Mouse (Mus musculus) neural tube, embryonic 13.5 days (tissue): Measurements from ENCODE around the gene Cwc22. TPM values are rescaled to one million over a fixed set of nuclear protein-coding genes. Genes with fewer than 3 reads are reported as not detected.

Experiments used
- ATAC-seq: fragments of 200-750 bp; cut with Nextera tagmentation; 2 replicates; pipeline ENCODE4 v1.8.0; 2017; ENCODE audit warnings: low read depth, mild to moderate bottlenecking, moderate TSS enrichment, moderate library complexity
- H3K27ac ChIP-seq: fragments of 300-500 bp; sonication (generic); replicated peaks from 2 replicates; pipeline ENCODE4 v1.5.1; 2015; ENCODE audit warnings: moderate library complexity, mild to moderate bottlenecking, inconsistent platforms
- H3K27me3 ChIP-seq: fragments of 300-500 bp; sonication (generic); 2 replicates; pipeline ENCODE4 v1.6.1; 2015; ENCODE audit warnings: mild to moderate bottlenecking, inconsistent platforms
- H3K36me3 ChIP-seq: fragments of 300-500 bp; sonication (generic); 2 replicates; pipeline ENCODE4 v1.6.1; 2015; ENCODE audit warnings: mild to moderate bottlenecking, inconsistent platforms
- H3K4me1 ChIP-seq: fragments of 300-500 bp; sonication (generic); replicated peaks from 2 replicates; pipeline ENCODE4 v1.6.1; 2015; ENCODE audit warnings: inconsistent platforms
- H3K4me2 ChIP-seq: fragments of 300-500 bp; sonication (generic); 2 replicates; pipeline ENCODE4 v1.6.1; 2015; ENCODE audit warnings: inconsistent platforms, mild to moderate bottlenecking, moderate library complexity
- H3K4me3 ChIP-seq: fragments of 300-500 bp; sonication (generic); 2 replicates; pipeline ENCODE4 v1.5.1; 2015; ENCODE audit warnings: mild to moderate bottlenecking, inconsistent platforms
- H3K9ac ChIP-seq: fragments of 300-500 bp; sonication (generic); 2 replicates; pipeline ENCODE4 v1.6.1; 2015; ENCODE audit warnings: moderate library complexity, mild to moderate bottlenecking, inconsistent platforms
- H3K9me3 ChIP-seq: fragments of 300-500 bp; sonication (generic); 2 replicates; pipeline ENCODE4 v1.6.1; 2016; ENCODE audit warnings: inconsistent platforms
- WGBS: fragments of 180-500 bp; shearing (Covaris S2); methylation state at CpG from one replicate; pipeline ENCODE4 v1.1.7; 2015; 5-methylcytosine and 5-hydroxymethylcytosine counted together
- polyA plus RNA-seq: library from polyadenylated mRNA; unstranded; fragments of >200 nt; fragmentation: Nextera tagmentation; extraction: Ambion mirVana; gene quantifications from 2 replicates; pipeline ENCODE4 v1.2.1, GENCODE M21; 2015

Gene Cwc22
- polyA plus RNA-seq, 1 experiment from 2014 or later, result 20.0 TPM

GRCm38 (mm10) chr2:77838688-77839087, 107.5 kb downstream of the Cwc22 start:
- ATAC-seq, result no peak
- no peak overlapping the region for H3K4me3 ChIP-seq
- H3K36me3 ChIP-seq, result no peaks in the 10 kb centered on the region
- H3K27me3 ChIP-seq, result no peaks in the 10 kb centered on the region
- H3K9ac ChIP-seq, result no peak overlapping the region
- no peak overlapping the region for H3K4me2 ChIP-seq
- H3K9me3 ChIP-seq, result no peaks in the 10 kb centered on the region
- no peak overlapping the region for H3K27ac ChIP-seq
- H3K4me1 ChIP-seq, result no peaks in the 10 kb centered on the region
- whole genome bisulfite sequencing, result 79% methylated on average over 1 of the region's 1 CpGs

- no peaks in the 10 kb centered on the region for H3K9me3 ChIP-seq
- H3K36me3 ChIP-seq, result no peaks in the 10 kb centered on the region
- no peaks in the 10 kb centered on the region for H3K4me1 ChIP-seq
- no peak for ATAC-seq
- H3K4me3 ChIP-seq, result no peak overlapping the region
- H3K27ac ChIP-seq, result no peak overlapping the region
- WGBS, result 63% methylated on average over 3 of the region's 3 CpGs
- no peaks in the 10 kb centered on the region for H3K27me3 ChIP-seq
- H3K9ac ChIP-seq, result no peak overlapping the region
- H3K4me2 ChIP-seq, result no peak overlapping the region
Measured at GRCm38 (mm10) chr2:77835781-77836180, 110.4 kb downstream of the Cwc22 start.

Other genes starting within 250 kb of the Cwc22 start
- 7.7 and 10.4 TPM in 2 replicates for gene Zfp385b, start 126.7 kb downstream of the Cwc22 start, polyA plus RNA-seq